Mouse (Mus musculus) brain, embryonic 14.5 days (tissue): Measurements from ENCODE around the gene Shisal2a.

Experiments
- CTCF ChIP-seq: fragments of 200-500 bp; IDR thresholded peaks from 2 replicates; pipeline ENCODE4 v1.5.1; 2012; ENCODE audit warnings: inconsistent platforms, mild to moderate bottlenecking, moderate library complexity, borderline replicate concordance; ENCODE audit not compliant: insufficient read depth, insufficient read length; ENCODE audit errors: extremely low read depth
- POLR2A ChIP-seq: fragments of 200-500 bp; IDR thresholded peaks from 2 replicates; pipeline ENCODE4 v1.6.1; 2012; ENCODE audit warnings: mild to moderate bottlenecking, inconsistent platforms, borderline replicate concordance; ENCODE audit not compliant: poor library complexity, insufficient read depth, insufficient read length, severe bottlenecking; ENCODE audit errors: extremely low read depth

- TF ChIP-seq POLR2A, result no peak
- no peak for TF ChIP-seq CTCF
Observed at GRCm38 (mm10) chr4:108349064-108349463, 34.1 kb downstream of the Shisal2a start.
